Mouse (Mus musculus): Measurements from ENCODE around the gene Atoh7. TPM values are rescaled to one million over a fixed set of nuclear protein-coding genes. Genes with fewer than 3 reads are reported as not detected.

Gene Atoh7
- polyA plus RNA-seq, 1 experiment from 2014 or later: not detected

- Histone ChIP-seq H3K4me2 (ENCODE audit: low read length) (peak overlapping the region; percentile 48), H3K4me1 (ENCODE audit: control insufficient read depth in 2 of 2, insufficient read depth in 2 of 2, low read length in 2 of 2) (peaks cover 2 to 9% of the 10 kb centered on the region in 2 experiments; a peak in 2 of 4 replicates), H3K9me3 (ENCODE audit: control insufficient read depth, low read length) (no peaks in the 10 kb centered on the region), H3K27me3 (ENCODE audit: control insufficient read depth, insufficient read depth, low read length) (no peaks in the 10 kb centered on the region), H3K9ac (ENCODE audit: low read length) (0 out of 2 replicates have a peak overlapping the region, but pooled peaks have one; percentile 34), H3K27ac (replicated peaks in 1 of 2; ENCODE audit: control insufficient read depth in 1 of 2, insufficient read depth in 1 of 2, low read depth in 2 of 2, low read length in 2 of 2) (peak overlapping the region; percentile 78 to 91), H3K4me3 (ENCODE audit: control insufficient read depth in 1 of 2, insufficient read depth in 1 of 2, low read depth in 1 of 2, low read length in 2 of 2) (no peak overlapping the region), H3K36me3 (ENCODE audit: control insufficient read depth, insufficient read depth, low read length) (peaks cover 8% of the 10 kb centered on the region; the same call in 1 of the 2 replicates)
- peak; percentile 76; the same call in 1 of the 2 replicates for ATAC-seq (ENCODE audit: insufficient number of reproducible peaks, insufficient read depth, low FRiP score, low read depth)
- WGBS: 23% methylated on average over 7 of the region's 7 CpGs
Measured at GRCm38 (mm10) chr10:63128256-63128655, 28.8 kb downstream of the Atoh7 start.

- no peaks in the 10 kb centered on the region for H3K27me3 ChIP-seq (ENCODE audit: control insufficient read depth, insufficient read depth, low read length)
- no peak overlapping the region for H3K4me3 ChIP-seq (ENCODE audit: control insufficient read depth in 1 of 2, insufficient read depth in 1 of 2, low read depth in 1 of 2, low read length in 2 of 2)
- WGBS: 67% methylated on average over 7 of the region's 7 CpGs
- ATAC-seq (ENCODE audit: insufficient number of reproducible peaks, insufficient read depth, low FRiP score, low read depth): no peak
- H3K4me1 ChIP-seq (ENCODE audit: control insufficient read depth in 2 of 2, insufficient read depth in 2 of 2, low read length in 2 of 2): peaks cover 2 to 9% of the 10 kb centered on the region in 2 experiments; a peak in 2 of 4 replicates
- H3K27ac ChIP-seq (replicated peaks in 1 of 2; ENCODE audit: control insufficient read depth in 1 of 2, insufficient read depth in 1 of 2, low read depth in 2 of 2, low read length in 2 of 2): no peak overlapping the region
- no peak overlapping the region for H3K4me2 ChIP-seq (ENCODE audit: low read length)
- H3K9ac ChIP-seq (ENCODE audit: low read length): no peak overlapping the region
- peaks cover 13% of the 10 kb centered on the region for H3K36me3 ChIP-seq (ENCODE audit: control insufficient read depth, insufficient read depth, low read length)
- H3K9me3 ChIP-seq (ENCODE audit: control insufficient read depth, low read length): no peaks in the 10 kb centered on the region
Measured at GRCm38 (mm10) chr10:63130500-63130899, 31.0 kb downstream of the Atoh7 start.

GRCm38 (mm10) chr10:63132356-63132755 is 32.9 kb downstream of the Atoh7 start:
- H3K4me3 ChIP-seq (ENCODE audit: control insufficient read depth in 1 of 2, insufficient read depth in 1 of 2, low read depth in 1 of 2, low read length in 2 of 2): no peak overlapping the region
- H3K9me3 ChIP-seq (ENCODE audit: control insufficient read depth, low read length): no peaks in the 10 kb centered on the region
- no peak overlapping the region for H3K4me2 ChIP-seq (ENCODE audit: low read length)
- no peak overlapping the region for H3K9ac ChIP-seq (ENCODE audit: low read length)
- no peaks in the 10 kb centered on the region for H3K27me3 ChIP-seq (ENCODE audit: control insufficient read depth, insufficient read depth, low read length)
- peaks cover 15% of the 10 kb centered on the region for H3K36me3 ChIP-seq (ENCODE audit: control insufficient read depth, insufficient read depth, low read length)
- no peak overlapping the region for H3K27ac ChIP-seq (replicated peaks in 1 of 2; ENCODE audit: control insufficient read depth in 1 of 2, insufficient read depth in 1 of 2, low read depth in 2 of 2, low read length in 2 of 2)
- no peak for ATAC-seq (ENCODE audit: insufficient number of reproducible peaks, insufficient read depth, low FRiP score, low read depth)
- H3K4me1 ChIP-seq (ENCODE audit: control insufficient read depth in 2 of 2, insufficient read depth in 2 of 2, low read length in 2 of 2): peaks cover 2 to 9% of the 10 kb centered on the region in 2 experiments; a peak in 2 of 4 replicates
- WGBS: 79% methylated on average over 6 of the region's 6 CpGs

- no peak overlapping the region for H3K4me2 ChIP-seq (ENCODE audit: low read length)
- no peaks in the 10 kb centered on the region for H3K9me3 ChIP-seq (ENCODE audit: control insufficient read depth, low read length)
- H3K4me3 ChIP-seq (ENCODE audit: control insufficient read depth in 1 of 2, insufficient read depth in 1 of 2, low read depth in 1 of 2, low read length in 2 of 2): no peak overlapping the region
- no peaks in the 10 kb centered on the region for H3K27me3 ChIP-seq (ENCODE audit: control insufficient read depth, insufficient read depth, low read length)
- no peak for ATAC-seq (ENCODE audit: insufficient number of reproducible peaks, insufficient read depth, low FRiP score, low read depth)
- H3K36me3 ChIP-seq (ENCODE audit: control insufficient read depth, insufficient read depth, low read length): peaks cover 15% of the 10 kb centered on the region
- peaks cover 0 to 3% of the 10 kb centered on the region in 2 experiments; a peak in 2 of 4 replicates for H3K4me1 ChIP-seq (ENCODE audit: control insufficient read depth in 2 of 2, insufficient read depth in 2 of 2, low read length in 2 of 2)
- WGBS: 88% methylated on average over 4 of the region's 4 CpGs
- H3K9ac ChIP-seq (ENCODE audit: low read length): no peak overlapping the region
- H3K27ac ChIP-seq (replicated peaks in 1 of 2; ENCODE audit: control insufficient read depth in 1 of 2, insufficient read depth in 1 of 2, low read depth in 2 of 2, low read length in 2 of 2): no peak overlapping the region
Measured at GRCm38 (mm10) chr10:63133326-63133725, 33.9 kb downstream of the Atoh7 start.

- H3K9me3 ChIP-seq (ENCODE audit: control insufficient read depth, low read length): no peaks in the 10 kb centered on the region
- H3K4me2 ChIP-seq (ENCODE audit: low read length): no peak overlapping the region
- peaks cover 12% of the 10 kb centered on the region for H3K36me3 ChIP-seq (ENCODE audit: control insufficient read depth, insufficient read depth, low read length)
- no peak for ATAC-seq (ENCODE audit: insufficient number of reproducible peaks, insufficient read depth, low FRiP score, low read depth)
- WGBS: 41% methylated on average over 12 of the region's 12 CpGs
- H3K27me3 ChIP-seq (ENCODE audit: control insufficient read depth, insufficient read depth, low read length): no peaks in the 10 kb centered on the region
- no peak overlapping the region for H3K27ac ChIP-seq (replicated peaks in 1 of 2; ENCODE audit: control insufficient read depth in 1 of 2, insufficient read depth in 1 of 2, low read depth in 2 of 2, low read length in 2 of 2)
- no peak overlapping the region for H3K9ac ChIP-seq (ENCODE audit: low read length)
- H3K4me3 ChIP-seq (ENCODE audit: control insufficient read depth in 1 of 2, insufficient read depth in 1 of 2, low read depth in 1 of 2, low read length in 2 of 2): no peak overlapping the region
- H3K4me1 ChIP-seq (ENCODE audit: control insufficient read depth in 2 of 2, insufficient read depth in 2 of 2, low read length in 2 of 2): no peaks in the 10 kb centered on the region
Measured at GRCm38 (mm10) chr10:63135680-63136079, 36.2 kb downstream of the Atoh7 start.

- no peak overlapping the region for H3K9ac ChIP-seq (ENCODE audit: low read length)
- H3K9me3 ChIP-seq (ENCODE audit: control insufficient read depth, low read length): no peaks in the 10 kb centered on the region
- H3K4me1 ChIP-seq (ENCODE audit: control insufficient read depth in 2 of 2, insufficient read depth in 2 of 2, low read length in 2 of 2): no peaks in the 10 kb centered on the region
- 83% methylated on average over 6 of the region's 6 CpGs for WGBS
- no peak for ATAC-seq (ENCODE audit: insufficient number of reproducible peaks, insufficient read depth, low FRiP score, low read depth)
- H3K4me3 ChIP-seq (ENCODE audit: control insufficient read depth in 1 of 2, insufficient read depth in 1 of 2, low read depth in 1 of 2, low read length in 2 of 2): no peak overlapping the region
- no peak overlapping the region for H3K27ac ChIP-seq (replicated peaks in 1 of 2; ENCODE audit: control insufficient read depth in 1 of 2, insufficient read depth in 1 of 2, low read depth in 2 of 2, low read length in 2 of 2)
- no peak overlapping the region for H3K4me2 ChIP-seq (ENCODE audit: low read length)
- H3K27me3 ChIP-seq (ENCODE audit: control insufficient read depth, insufficient read depth, low read length): no peaks in the 10 kb centered on the region
- peaks cover 11% of the 10 kb centered on the region; the same call in 1 of the 2 replicates for H3K36me3 ChIP-seq (ENCODE audit: control insufficient read depth, insufficient read depth, low read length)
Measured at GRCm38 (mm10) chr10:63136436-63136835, 37.0 kb downstream of the Atoh7 start.

GRCm38 (mm10) chr10:63142660-63143059 is 43.2 kb downstream of the Atoh7 start:
- Histone ChIP-seq H3K4me2 (ENCODE audit: low read length) (no peak overlapping the region), H3K27ac (replicated peaks in 1 of 2; ENCODE audit: control insufficient read depth in 1 of 2, insufficient read depth in 1 of 2, low read depth in 2 of 2, low read length in 2 of 2) (no peak overlapping the region), H3K36me3 (ENCODE audit: control insufficient read depth, insufficient read depth, low read length) (0 out of 2 replicates have a peak, but pooled peaks cover 9% of the 10 kb centered on the region), H3K27me3 (ENCODE audit: control insufficient read depth, insufficient read depth, low read length) (no peaks in the 10 kb centered on the region), H3K9me3 (ENCODE audit: control insufficient read depth, low read length) (0 out of 2 replicates have a peak, but pooled peaks cover 3% of the 10 kb centered on the region), H3K4me1 (ENCODE audit: control insufficient read depth in 2 of 2, insufficient read depth in 2 of 2, low read length in 2 of 2) (no peaks in the 10 kb centered on the region), H3K4me3 (ENCODE audit: control insufficient read depth in 1 of 2, insufficient read depth in 1 of 2, low read depth in 1 of 2, low read length in 2 of 2) (no peak overlapping the region), H3K9ac (ENCODE audit: low read length) (no peak overlapping the region)
- no peak for ATAC-seq (ENCODE audit: insufficient number of reproducible peaks, insufficient read depth, low FRiP score, low read depth)
- WGBS: 88% methylated on average over 13 of the region's 13 CpGs

All from heart, embryonic 14.5 days (tissue).